Mouse (Mus musculus) macrophage (primary cell): Measurements from ENCODE around the gene Hmgn2. TPM values are rescaled to one million over a fixed set of nuclear protein-coding genes. Genes with fewer than 3 reads are reported as not detected.

Experiments
- H3K27ac ChIP-seq: fragments of 350-480 bp; formaldehyde crosslinking; 2 replicates; pipeline ENCODE4 v1.9.0; 2021
- H3K36me3 ChIP-seq: fragments of 350-480 bp; formaldehyde crosslinking; 2 replicates; pipeline ENCODE4 v1.9.0; 2021; ENCODE audit errors: inconsistent target
- H3K4me3 ChIP-seq: fragments of 350-480 bp; formaldehyde crosslinking; 2 replicates; pipeline ENCODE4 v1.9.0; 2021; ENCODE audit errors: inconsistent target
- H3K79me2 ChIP-seq: fragments of 350-480 bp; formaldehyde crosslinking; 2 replicates; pipeline ENCODE4 v1.9.0; 2021; ENCODE audit errors: inconsistent target
- WGBS: methylation state at CpG from one replicate; pipeline ENCODE4 v1.1.7; 2026; ENCODE audit warnings: inconsistent platforms; ENCODE audit not compliant: missing documents; 5-methylcytosine and 5-hydroxymethylcytosine counted together
- polyA plus RNA-seq: library from polyadenylated mRNA; stranded (reverse); fragments of 250-400 nt; gene quantifications from 3 replicates; pipeline ENCODE4 v1.2.4, GENCODE M21; 2018; ENCODE audit warnings: inconsistent platforms
- total RNA-seq, 78 experiments: library from RNA; depleted of rRNA; stranded (reverse); fragments of 250-400 nt; gene quantifications; 1 replicate in 9 of 78; 2 replicates in 24 of 78; 3 replicates in 43 of 78; 4 replicates in 2 of 78; pipeline ENCODE4 v1.2.4; 2018; ENCODE audit warnings: inconsistent platforms in 56 of 78

The Hmgn2 gene
- total RNA-seq (2018; cell fraction: chromatin; rRNA removed) = 100 to 1,000 TPM in 10 of 26 experiments, 10 to 100 TPM in 16; 43.6 to 166 (median 94.4) TPM
- 100 to 1,000 TPM; 144 to 256 (median 180) TPM for total RNA-seq (2018; cell fraction: cytosol; rRNA removed)
- 100 to 1,000 TPM in 7 of 26 experiments, 10 to 100 TPM in 19; 39.5 to 152 (median 88.2) TPM for total RNA-seq (2018; cell fraction: nucleus; rRNA removed)
- polyA plus RNA-seq = 146 to 287 TPM (median 209 TPM) in 3 replicates

- no peak within 1 kb of the TSS for H3K27ac ChIP-seq
- H3K4me3 ChIP-seq = peak within 1 kb of the TSS; percentile 19; the same call in 1 of the 2 replicates
- 3% methylated on average over 38 of the region's 42 CpGs for WGBS
- peaks cover 18% of the 10 kb centered on the region for H3K36me3 ChIP-seq
- peaks cover 16% of the 10 kb centered on the region for H3K79me2 ChIP-seq
These were observed at the start of gene Hmgn2 for GRCm38 (mm10) chr4:133968150-133968921. Hmgn2 (minus strand) TSS chr4:133968650.

DNA sequence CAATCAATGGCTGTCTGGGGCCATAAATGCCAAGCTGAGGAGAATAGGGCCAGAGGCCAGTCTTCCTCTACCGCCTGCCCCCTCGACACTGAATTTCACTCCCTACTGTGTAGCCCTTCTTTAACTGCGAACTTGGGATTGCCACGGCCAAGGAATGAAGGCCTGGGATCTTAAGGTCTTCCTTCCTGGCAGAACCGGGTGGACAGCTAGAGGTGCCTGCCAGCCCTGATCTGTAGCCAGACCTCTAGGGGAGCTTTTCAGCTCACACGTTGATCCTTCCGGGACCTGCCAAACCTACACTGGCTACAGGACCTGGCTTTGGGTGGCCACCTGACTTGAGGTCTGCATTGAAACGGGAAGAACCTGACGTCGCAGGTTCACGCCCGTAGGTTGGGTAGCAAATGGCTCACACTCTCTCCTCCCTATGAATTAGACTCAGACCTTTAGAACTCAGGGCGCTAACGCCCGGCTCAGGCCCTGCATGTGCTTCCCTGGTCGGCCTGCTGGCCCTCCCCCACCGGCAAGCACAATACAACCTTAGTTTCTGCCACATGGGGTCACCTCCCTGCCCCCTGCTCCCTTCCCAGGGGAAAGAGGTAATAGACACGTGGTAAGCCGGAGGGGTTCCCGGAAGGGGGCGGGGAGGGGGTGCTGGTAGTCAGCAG, 48.9 kb upstream of the Hmgn2 start:
- no peak overlapping the region for H3K27ac ChIP-seq
- H3K4me3 ChIP-seq = no peak overlapping the region
- no peaks in the 10 kb centered on the region for H3K79me2 ChIP-seq
- H3K36me3 ChIP-seq = no peaks in the 10 kb centered on the region
- WGBS = 9% methylated on average over 21 of the region's 21 CpGs

DNA sequence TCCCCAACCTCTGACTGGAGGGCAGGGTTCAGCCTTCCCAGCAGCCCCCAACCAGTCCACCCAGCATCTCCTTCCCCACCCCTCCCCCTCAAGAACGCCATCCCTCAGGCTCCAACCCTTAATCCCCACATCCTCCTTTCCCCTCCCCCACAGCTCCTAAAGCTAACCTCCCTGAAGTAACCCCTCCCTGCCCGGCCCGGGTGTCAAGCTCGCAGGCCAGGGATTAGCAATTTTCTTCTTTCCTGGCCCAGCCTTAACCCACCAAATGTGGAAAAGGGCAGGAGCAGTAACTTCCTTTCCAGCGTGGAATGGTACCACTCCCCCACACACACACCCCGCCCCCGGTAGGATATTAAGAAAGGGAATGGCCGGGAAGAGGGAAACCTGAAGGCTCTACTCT, 48.3 kb upstream of the Hmgn2 start:
- H3K27ac ChIP-seq = no peak overlapping the region
- H3K36me3 ChIP-seq = no peaks in the 10 kb centered on the region
- 5% methylated on average over 8 of the region's 8 CpGs for WGBS
- no peaks in the 10 kb centered on the region for H3K79me2 ChIP-seq
- no peak overlapping the region for H3K4me3 ChIP-seq

GRCm38 (mm10) chr4:134016208-134016607, 47.8 kb upstream of the Hmgn2 start:
- H3K79me2 ChIP-seq = no peaks in the 10 kb centered on the region
- H3K4me3 ChIP-seq = no peak overlapping the region
- H3K36me3 ChIP-seq = no peaks in the 10 kb centered on the region
- H3K27ac ChIP-seq = no peak overlapping the region
- 19% methylated on average over 7 of the region's 7 CpGs for WGBS

DNA sequence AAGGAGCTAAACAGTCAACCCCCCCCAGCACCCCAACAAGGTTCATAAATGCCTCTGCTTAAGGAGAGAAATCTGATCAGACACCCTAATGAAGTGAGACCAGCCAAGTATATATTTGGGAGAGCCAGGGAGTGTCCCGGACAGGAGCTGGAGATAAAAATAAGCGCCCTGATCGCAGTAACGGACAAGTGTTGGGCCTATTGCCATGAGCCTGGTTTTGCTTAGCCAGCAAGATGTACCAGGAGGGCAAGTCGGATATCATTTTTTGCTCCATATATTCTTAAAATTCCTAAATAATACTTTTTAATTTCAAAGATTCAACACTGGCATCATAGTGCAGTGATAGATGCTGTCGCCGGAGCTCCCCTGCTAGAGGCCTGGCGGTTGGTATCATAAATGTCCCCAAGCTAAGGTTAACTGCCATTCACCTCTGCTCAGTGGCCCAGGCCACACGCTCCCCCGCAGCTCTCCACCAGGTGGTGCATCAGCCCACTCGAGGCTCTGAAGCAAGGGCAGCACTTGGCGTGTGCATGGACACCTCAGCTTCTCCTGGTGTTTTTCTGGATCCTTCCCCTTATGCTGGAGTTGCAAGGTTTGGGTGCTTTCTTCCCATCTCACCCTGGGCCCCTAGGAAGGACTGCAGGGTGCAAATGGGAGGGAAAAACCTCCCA, 44.5 kb upstream of the Hmgn2 start:
- Histone ChIP-seq H3K27ac (no peak overlapping the region), H3K4me3 (no peak overlapping the region), H3K36me3 (no peaks in the 10 kb centered on the region), H3K79me2 (no peaks in the 10 kb centered on the region)
- WGBS = 64% methylated on average over 12 of the region's 12 CpGs

- Histone ChIP-seq H3K27ac (no peak overlapping the region), H3K79me2 (no peaks in the 10 kb centered on the region), H3K36me3 (no peaks in the 10 kb centered on the region), H3K4me3 (no peak overlapping the region)
- 28% methylated on average over 14 of the region's 16 CpGs for WGBS
These were observed 43.3 kb upstream of the Hmgn2 start for GRCm38 (mm10) chr4:134011450-134012414.

- Histone ChIP-seq H3K36me3 (no peaks in the 10 kb centered on the region), H3K79me2 (no peaks in the 10 kb centered on the region), H3K4me3 (no peak overlapping the region), H3K27ac (no peak overlapping the region)
- 81% methylated on average over 6 of the region's 6 CpGs for WGBS
These were observed 41.3 kb upstream of the Hmgn2 start for GRCm38 (mm10) chr4:134009709-134010108.

DNA sequence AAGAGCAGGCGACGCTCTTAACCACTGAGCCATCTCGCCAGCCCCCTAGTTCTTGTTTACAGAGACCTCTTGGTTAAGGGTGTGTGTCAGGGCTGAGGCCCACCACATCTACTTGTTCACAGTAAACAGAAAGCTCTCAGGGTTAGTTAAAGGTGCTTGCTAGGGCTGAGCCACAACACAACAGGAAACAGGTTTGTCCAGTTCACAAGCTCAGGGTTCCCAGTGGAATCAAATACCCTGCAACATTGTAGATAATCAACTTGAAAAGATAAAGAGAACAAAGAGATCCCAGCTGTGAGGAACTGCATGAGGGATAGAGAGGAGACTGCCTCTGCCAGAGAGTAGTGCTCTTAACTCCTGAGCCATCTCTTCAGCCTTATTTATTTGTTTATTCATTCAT, 38.4 kb upstream of the Hmgn2 start:
- Histone ChIP-seq H3K36me3 (no peaks in the 10 kb centered on the region), H3K27ac (no peak overlapping the region), H3K4me3 (no peak overlapping the region), H3K79me2 (no peaks in the 10 kb centered on the region)
- 96% methylated on average over 3 of the region's 3 CpGs for WGBS

DNA sequence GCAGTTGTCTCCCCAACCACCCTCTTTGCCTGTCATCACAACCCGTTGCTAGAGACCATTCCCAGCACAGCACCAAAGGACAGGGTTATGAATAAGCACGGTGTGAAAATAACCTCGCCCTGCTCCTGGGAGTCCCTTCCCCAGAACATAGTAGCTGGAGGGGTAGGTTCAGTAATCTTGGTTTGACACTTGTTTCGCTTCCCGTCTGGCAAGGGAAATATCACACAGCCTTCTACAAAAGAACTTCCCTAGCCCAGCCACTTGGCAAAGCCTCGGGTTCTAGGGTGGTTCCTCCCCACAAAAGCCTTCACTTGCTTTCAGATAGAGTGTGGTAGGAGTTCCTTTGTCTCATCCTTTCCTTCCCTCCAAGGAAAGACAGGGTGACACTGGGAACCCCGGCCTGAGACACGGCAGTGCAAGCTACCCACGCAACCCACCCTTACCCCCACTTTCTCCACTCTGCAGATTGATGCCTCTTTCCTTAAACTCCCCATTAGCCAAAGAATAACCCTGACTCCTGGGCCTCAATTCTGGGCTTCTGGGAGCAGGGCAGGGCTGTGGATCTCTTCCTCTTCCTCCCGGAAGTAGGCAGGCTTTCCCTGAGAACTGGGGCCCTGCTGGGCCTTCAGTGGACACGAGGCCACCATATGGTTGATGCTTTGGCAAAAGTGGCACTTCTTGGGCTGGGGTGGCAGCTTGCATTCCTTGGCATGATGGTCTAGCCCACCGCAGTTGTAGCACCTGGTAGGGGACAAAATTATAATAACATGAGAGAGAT, 37.3 kb upstream of the Hmgn2 start:
- 26% methylated on average over 12 of the region's 12 CpGs for WGBS
- no peak overlapping the region for H3K4me3 ChIP-seq

GRCm38 (mm10) chr4:134002903-134003302, 34.5 kb upstream of the Hmgn2 start:
- no peaks in the 10 kb centered on the region for H3K36me3 ChIP-seq
- H3K27ac ChIP-seq = no peak overlapping the region
- H3K4me3 ChIP-seq = no peak overlapping the region
- 89% methylated on average over 5 of the region's 5 CpGs for WGBS
- H3K79me2 ChIP-seq = peaks cover 27% of the 10 kb centered on the region

More for the DNA sequence above, 37.3 kb upstream of the Hmgn2 start:
- no peaks in the 10 kb centered on the region for H3K79me2 ChIP-seq
- H3K36me3 ChIP-seq = no peaks in the 10 kb centered on the region
- no peak overlapping the region for H3K27ac ChIP-seq

DNA sequence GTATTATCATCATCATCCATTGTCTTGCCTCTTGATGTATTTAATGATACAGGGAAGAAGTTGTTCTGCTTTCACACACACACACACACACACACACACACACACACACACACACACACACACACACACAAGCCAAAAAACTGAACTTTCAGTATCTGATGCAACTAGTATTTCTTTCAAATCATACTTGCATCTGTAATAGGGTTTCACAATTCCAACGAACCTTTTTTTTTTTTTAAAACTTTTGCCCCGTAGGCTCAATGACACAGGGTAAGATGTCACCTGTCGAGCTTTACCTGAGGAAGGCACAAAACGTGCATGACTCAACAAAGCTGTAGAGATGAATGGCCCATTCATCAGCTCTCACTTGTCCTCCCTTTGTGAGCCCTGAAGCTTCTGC, 33.8 kb upstream of the Hmgn2 start:
- Histone ChIP-seq H3K79me2 (peaks cover 29% of the 10 kb centered on the region), H3K36me3 (no peaks in the 10 kb centered on the region), H3K27ac (no peak overlapping the region), H3K4me3 (no peak overlapping the region)
- 33% methylated on average over 4 of the region's 4 CpGs for WGBS

DNA sequence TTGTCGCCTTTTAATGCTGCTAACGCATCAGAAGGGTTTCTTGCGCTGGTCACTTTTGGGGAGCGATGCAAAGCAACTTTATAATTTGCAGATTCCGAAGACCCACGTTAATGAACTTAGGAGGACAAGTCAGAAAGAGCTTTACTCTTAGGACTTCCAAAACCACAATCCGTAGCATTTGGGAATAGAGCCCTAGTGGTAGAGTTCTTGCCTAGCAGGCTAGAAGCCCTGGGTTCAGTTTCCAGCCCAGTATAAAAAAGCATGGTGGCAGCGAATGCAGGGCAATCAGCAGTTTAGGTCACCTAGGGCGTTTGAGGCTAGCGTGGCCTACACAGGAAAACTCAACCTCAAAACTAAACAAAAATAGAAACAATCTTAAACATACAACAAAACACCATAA, 33.3 kb upstream of the Hmgn2 start:
- Histone ChIP-seq H3K4me3 (no peak overlapping the region), H3K27ac (no peak overlapping the region), H3K79me2 (peaks cover 29% of the 10 kb centered on the region), H3K36me3 (0 out of 2 replicates have a peak, but pooled peaks cover 3% of the 10 kb centered on the region)
- 86% methylated on average over 10 of the region's 10 CpGs for WGBS
